Mouse (Mus musculus) intestine, embryonic 14.5 days (tissue): ENCODE measurements around the gene Pop5. TPM values are rescaled to one million over a fixed set of nuclear protein-coding genes. Genes with fewer than 3 reads are reported as not detected.

Experiments
- ATAC-seq: fragments of 200-750 bp; cut with Nextera tagmentation; replicated peaks from 2 replicates; pipeline ENCODE4 v1.8.0; 2017; ENCODE audit warnings: low read depth, moderate number of reproducible peaks, moderate TSS enrichment, moderate library complexity; ENCODE audit not compliant: low FRiP score, low TSS enrichment
- DNase-seq: peaks from one replicate; pipeline ENCODE4 v3.0.0-alpha.2; 2018; ENCODE audit warnings: low spot score
- H3K27ac ChIP-seq: fragments of 300-500 bp; sonication (generic); 2 replicates; pipeline ENCODE4 v1.5.1; 2014; ENCODE audit warnings: low read depth, mild to moderate bottlenecking, control low read depth
- H3K27me3 ChIP-seq: fragments of 300-500 bp; sonication (generic); replicated peaks from 2 replicates; pipeline ENCODE4 v1.6.1; 2014; ENCODE audit warnings: low read length, control low read depth; ENCODE audit not compliant: control insufficient read depth, insufficient read depth
- H3K36me3 ChIP-seq: fragments of 300-500 bp; sonication (generic); 2 replicates; pipeline ENCODE4 v1.6.1; 2014; ENCODE audit warnings: low read length, control low read depth; ENCODE audit not compliant: control insufficient read depth, insufficient read depth
- H3K4me1 ChIP-seq: fragments of 300-500 bp; sonication (generic); replicated peaks from 2 replicates; pipeline ENCODE4 v1.6.1; 2014; ENCODE audit warnings: low read length, control low read depth, mixed read lengths; ENCODE audit not compliant: control insufficient read depth, insufficient read depth
- H3K4me2 ChIP-seq: fragments of 300-500 bp; sonication (generic); 2 replicates; pipeline ENCODE4 v1.6.1; 2014; ENCODE audit warnings: low read length
- H3K4me3 ChIP-seq: fragments of 300-500 bp; sonication (generic); 2 replicates; pipeline ENCODE4 v1.5.1; 2014; ENCODE audit warnings: low read depth, low read length, control low read depth, mixed read lengths
- H3K9ac ChIP-seq: fragments of 300-500 bp; sonication (generic); 2 replicates; pipeline ENCODE4 v1.6.1; 2014; ENCODE audit warnings: mild to moderate bottlenecking, low read length
- H3K9me3 ChIP-seq: fragments of 300-500 bp; sonication (generic); 2 replicates; pipeline ENCODE4 v1.6.1; 2016; ENCODE audit warnings: low read length, control low read depth; ENCODE audit not compliant: control insufficient read depth
- WGBS: fragments of 180-500 bp; shearing (Covaris S2); extraction: QIAGEN DNeasy Blood & Tissue Kit; methylation state at CpG from one replicate; pipeline ENCODE4 v1.1.7; 2014; 5-methylcytosine and 5-hydroxymethylcytosine counted together
- polyA plus RNA-seq: library from polyadenylated mRNA; unstranded; fragments of >200 nt; fragmentation: Nextera tagmentation; extraction: Ambion mirVana; gene quantifications from 2 replicates; pipeline ENCODE4 v1.2.1, GENCODE M21; 2014

Pop5 gene
- polyA plus RNA-seq, 1 experiment from 2014 or later = 140 TPM

DNA sequence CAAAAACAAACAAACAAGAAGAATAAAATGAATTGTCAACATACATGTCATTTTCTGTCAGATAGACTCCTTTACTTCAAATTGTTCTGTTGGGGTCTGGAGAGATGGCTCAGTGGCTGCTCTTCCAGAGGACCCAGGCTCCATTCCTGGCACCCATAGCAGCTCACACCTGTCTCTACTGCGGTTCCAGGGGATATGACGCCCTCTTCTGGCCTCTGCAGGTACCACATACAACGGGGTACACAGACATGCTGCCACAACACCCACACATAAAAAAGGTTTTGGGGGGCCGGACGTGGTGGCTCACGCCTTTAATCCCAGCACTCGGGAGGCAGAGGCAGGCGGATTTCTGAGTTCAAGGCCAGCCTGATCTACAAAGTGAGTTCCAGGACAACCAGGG, 58.5 kb downstream of the Pop5 start:
- ATAC-seq (no peak), DNase-seq (no peak)
- WGBS = 90% methylated on average over 8 of the region's 8 CpGs
- Histone ChIP-seq H3K36me3 (peaks cover 69% of the 10 kb centered on the region), H3K4me3 (no peak overlapping the region), H3K27ac (no peak overlapping the region), H3K27me3 (no peaks in the 10 kb centered on the region), H3K9me3 (no peaks in the 10 kb centered on the region), H3K4me2 (no peak overlapping the region), H3K9ac (no peak overlapping the region), H3K4me1 (peaks cover 13% of the 10 kb centered on the region)

Other genes with a start within 250 kb of the Pop5 start
- gene Sppl3, start 224.7 kb upstream of the Pop5 start, polyA plus RNA-seq = 21.1 and 21.5 TPM in 2 replicates
- 42.4 and 46.5 TPM in 2 replicates for gene Gm10401, start 137.5 kb upstream of the Pop5 start, polyA plus RNA-seq
- gene Acads, start 116.5 kb upstream of the Pop5 start, polyA plus RNA-seq = 53.3 and 57.3 TPM in 2 replicates
- gene Unc119b, start 100.9 kb upstream of the Pop5 start, polyA plus RNA-seq = 30.6 and 31.0 TPM in 2 replicates
- 70.5 and 71.6 TPM in 2 replicates for gene Mlec, start 77.7 kb upstream of the Pop5 start, polyA plus RNA-seq
- 1.2 and 1.3 TPM in 2 replicates for gene Cabp1, start 41.5 kb upstream of the Pop5 start, polyA plus RNA-seq
- gene Rnf10, start 37.1 kb downstream of the Pop5 start, polyA plus RNA-seq = 67.5 and 69.6 TPM in 2 replicates
- gene Coq5, start 43.8 kb downstream of the Pop5 start, polyA plus RNA-seq = 54.4 and 57.6 TPM in 2 replicates
- gene Dynll1, start 65.2 kb downstream of the Pop5 start, polyA plus RNA-seq = 1,564 and 1,605 TPM in 2 replicates
- gene Srsf9, start 91.3 kb downstream of the Pop5 start, polyA plus RNA-seq = 226 and 231 TPM in 2 replicates
- 33.7 and 40.2 TPM in 2 replicates for gene Gatc, start 105.3 kb downstream of the Pop5 start, polyA plus RNA-seq
- gene Triap1, start 105.4 kb downstream of the Pop5 start, polyA plus RNA-seq = 59.8 and 65.9 TPM in 2 replicates
- gene Cox6a1, start 113.1 kb downstream of the Pop5 start, polyA plus RNA-seq = 1,031 and 1,178 TPM in 2 replicates
- gene Msi1, start 193.8 kb downstream of the Pop5 start, polyA plus RNA-seq = 16.0 and 16.5 TPM in 2 replicates
- 5.0 and 6.3 TPM in 2 replicates for gene Pla2g1b, start 230.4 kb downstream of the Pop5 start, polyA plus RNA-seq
- 15.2 and 21.5 TPM in 2 replicates for gene Sirt4, start 248.9 kb downstream of the Pop5 start, polyA plus RNA-seq